Mouse (Mus musculus): ENCODE data around the gene Usp43. TPM values are rescaled to one million over a fixed set of nuclear protein-coding genes. Genes with fewer than 3 reads are reported as not detected.

Usp43 gene
- polyA plus RNA-seq, 1 experiment from 2014 or later, result 0.16 TPM

DNA sequence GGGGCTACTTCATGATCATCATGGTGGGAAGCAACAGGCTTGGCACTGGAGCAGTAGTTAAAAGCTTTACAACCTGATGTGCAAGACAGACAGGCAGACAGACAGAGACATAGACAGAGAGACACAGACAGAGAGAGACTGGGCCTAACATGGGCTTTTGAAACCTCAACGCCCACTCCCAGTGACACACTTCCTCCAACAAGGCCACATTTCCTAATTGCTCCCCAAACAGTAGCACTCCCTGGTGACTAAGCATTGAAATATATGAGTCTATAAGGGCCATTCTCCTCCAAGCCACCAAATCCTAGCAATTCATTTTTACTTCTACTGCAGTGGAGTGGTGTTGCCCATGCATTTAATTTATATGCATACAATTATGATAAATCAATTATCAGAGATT lies 82.1 kb downstream of the Usp43 start:
- no peaks in the 10 kb centered on the region for H3K27me3 ChIP-seq (replicated peaks; ENCODE audit: control insufficient read depth, insufficient read depth, low read length)
- no peaks in the 10 kb centered on the region for H3K9me3 ChIP-seq (ENCODE audit: control insufficient read depth, low read length)
- WGBS, result 59% methylated on average over 1 of the region's 1 CpGs
- H3K36me3 ChIP-seq (ENCODE audit: control insufficient read depth, insufficient read depth, low read length), result no peaks in the 10 kb centered on the region
- ATAC-seq (replicated peaks; ENCODE audit: low FRiP score), result no peak
- H3K4me1 ChIP-seq (replicated peaks; ENCODE audit: control insufficient read depth, insufficient read depth, low read length), result no peaks in the 10 kb centered on the region
- H3K4me3 ChIP-seq (ENCODE audit: low read depth, low read length), result no peak overlapping the region
- no peak for DNase-seq (ENCODE audit: low spot score)
- no peak overlapping the region for H3K9ac ChIP-seq (ENCODE audit: low read depth, low read length)
- no peak overlapping the region for H3K4me2 ChIP-seq
- H3K27ac ChIP-seq (ENCODE audit: low read depth, low read length), result no peak overlapping the region

DNA sequence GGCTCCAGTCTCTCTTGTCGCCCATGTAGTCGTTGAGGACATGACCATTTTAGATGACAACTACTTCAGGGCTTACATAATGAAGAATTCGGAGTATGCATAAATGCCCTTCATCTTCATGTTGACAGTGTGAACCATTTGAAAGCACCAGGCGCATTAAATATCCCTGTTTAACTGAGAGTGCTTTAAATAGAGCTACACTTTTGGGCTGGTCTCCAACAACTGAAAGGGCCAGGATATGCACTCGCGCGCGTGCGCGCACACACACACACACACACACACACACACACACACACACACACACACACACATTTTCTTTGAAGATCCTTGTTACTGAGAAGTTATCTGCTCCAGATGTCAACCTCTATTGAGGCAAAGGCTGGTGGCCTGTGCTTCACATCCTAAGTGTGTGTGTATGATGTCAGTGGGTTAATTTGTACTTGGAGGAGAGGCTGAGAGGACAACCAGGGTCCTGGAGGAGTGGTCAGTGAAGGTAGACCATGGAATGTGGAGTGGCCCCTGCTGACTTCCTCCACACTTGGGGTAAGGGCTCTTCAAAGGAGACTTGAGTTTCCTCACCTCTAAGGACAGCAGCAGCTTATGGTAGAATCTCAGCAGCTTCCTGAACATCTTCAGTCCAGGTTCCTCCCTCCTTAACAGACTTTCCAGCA lies 86.4 kb downstream of the Usp43 start:
- H3K4me2 ChIP-seq, result no peak overlapping the region
- ATAC-seq (replicated peaks; ENCODE audit: low FRiP score) (no peak), DNase-seq (ENCODE audit: low spot score) (no peak)
- no peaks in the 10 kb centered on the region for H3K27me3 ChIP-seq (replicated peaks; ENCODE audit: control insufficient read depth, insufficient read depth, low read length)
- no peaks in the 10 kb centered on the region for H3K36me3 ChIP-seq (ENCODE audit: control insufficient read depth, insufficient read depth, low read length)
- WGBS, result 90% methylated on average over 10 of the region's 10 CpGs
- H3K27ac ChIP-seq (ENCODE audit: low read depth, low read length), result no peak overlapping the region
- no peaks in the 10 kb centered on the region for H3K4me1 ChIP-seq (replicated peaks; ENCODE audit: control insufficient read depth, insufficient read depth, low read length)
- H3K9me3 ChIP-seq (ENCODE audit: control insufficient read depth, low read length), result no peaks in the 10 kb centered on the region
- no peak overlapping the region for H3K4me3 ChIP-seq (ENCODE audit: low read depth, low read length)
- H3K9ac ChIP-seq (ENCODE audit: low read depth, low read length), result no peak overlapping the region

DNA sequence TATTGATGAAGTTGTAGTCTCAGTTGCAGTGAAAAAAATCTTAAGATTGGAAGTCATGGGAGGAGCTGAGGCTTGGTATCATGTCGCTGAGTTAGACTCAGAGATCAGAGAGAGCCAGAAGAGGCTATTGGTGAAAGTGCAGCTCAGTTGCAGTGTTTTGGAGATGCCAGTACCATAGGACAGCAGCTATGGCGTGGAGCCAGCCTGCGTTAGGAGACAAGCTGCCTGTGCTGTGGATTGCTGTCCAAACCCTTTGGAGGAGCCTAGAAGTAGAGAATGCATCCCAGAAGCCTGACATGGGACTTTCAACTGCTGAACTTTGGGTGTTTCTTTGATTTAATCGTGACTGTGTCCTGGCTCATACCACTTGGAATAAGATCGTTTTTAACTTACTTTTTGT lies 90.1 kb downstream of the Usp43 start:
- WGBS, result 68% methylated on average over 5 of the region's 5 CpGs
- no peak for DNase-seq (ENCODE audit: low spot score)
- H3K4me1 ChIP-seq (replicated peaks; ENCODE audit: control insufficient read depth, insufficient read depth, low read length), result no peaks in the 10 kb centered on the region
- no peaks in the 10 kb centered on the region for H3K27me3 ChIP-seq (replicated peaks; ENCODE audit: control insufficient read depth, insufficient read depth, low read length)
- no peak overlapping the region for H3K27ac ChIP-seq (ENCODE audit: low read depth, low read length)
- no peak overlapping the region for H3K4me3 ChIP-seq (ENCODE audit: low read depth, low read length)
- no peaks in the 10 kb centered on the region for H3K9me3 ChIP-seq (ENCODE audit: control insufficient read depth, low read length)
- no peak for ATAC-seq (replicated peaks; ENCODE audit: low FRiP score)
- H3K9ac ChIP-seq (ENCODE audit: low read depth, low read length), result no peak overlapping the region
- no peaks in the 10 kb centered on the region for H3K36me3 ChIP-seq (ENCODE audit: control insufficient read depth, insufficient read depth, low read length)
- no peak overlapping the region for H3K4me2 ChIP-seq

GRCm38 (mm10) chr11:67829530-67829929 lies 92.4 kb downstream of the Usp43 start:
- no peaks in the 10 kb centered on the region for H3K9me3 ChIP-seq (ENCODE audit: control insufficient read depth, low read length)
- H3K36me3 ChIP-seq (ENCODE audit: control insufficient read depth, insufficient read depth, low read length), result no peaks in the 10 kb centered on the region
- no peak overlapping the region for H3K4me3 ChIP-seq (ENCODE audit: low read depth, low read length)
- ATAC-seq (replicated peaks; ENCODE audit: low FRiP score) (no peak), DNase-seq (ENCODE audit: low spot score) (no peak)
- H3K27ac ChIP-seq (ENCODE audit: low read depth, low read length), result no peak overlapping the region
- H3K4me1 ChIP-seq (replicated peaks; ENCODE audit: control insufficient read depth, insufficient read depth, low read length), result no peaks in the 10 kb centered on the region
- H3K27me3 ChIP-seq (replicated peaks; ENCODE audit: control insufficient read depth, insufficient read depth, low read length), result no peaks in the 10 kb centered on the region
- 77% methylated on average over 6 of the region's 6 CpGs for WGBS
- H3K4me2 ChIP-seq, result no peak overlapping the region
- no peak overlapping the region for H3K9ac ChIP-seq (ENCODE audit: low read depth, low read length)

DNA sequence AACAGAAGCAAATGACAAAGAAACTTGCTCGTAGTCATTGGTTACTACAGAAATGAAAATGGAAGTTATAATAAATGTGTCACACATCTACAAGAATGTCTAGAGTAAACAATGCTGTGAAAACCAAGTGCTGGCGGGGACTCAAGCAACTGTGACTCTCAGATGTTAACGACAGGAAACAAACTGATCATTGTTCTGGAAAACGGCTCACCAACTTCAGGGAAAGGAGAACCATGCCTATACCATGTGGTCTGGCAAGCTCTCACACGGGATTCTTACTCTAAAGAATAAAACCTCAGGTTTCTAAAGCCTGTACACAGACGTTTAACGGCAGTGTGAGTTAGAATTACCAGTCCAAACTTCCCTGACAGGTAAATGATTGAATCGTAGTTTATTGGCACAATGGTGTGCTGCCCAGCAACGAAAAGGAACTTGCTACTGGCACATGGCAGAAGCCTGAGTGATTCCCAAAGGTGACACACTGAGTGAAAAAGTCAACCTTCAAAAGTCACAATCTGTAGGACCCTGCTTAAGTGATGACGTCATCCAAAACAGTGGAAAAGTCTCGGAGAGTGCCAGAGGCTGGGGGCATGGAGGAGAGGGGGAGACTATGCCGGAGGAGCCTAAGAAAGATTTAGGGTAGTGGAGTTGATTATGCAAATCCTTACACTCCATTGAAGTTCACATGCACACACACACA lies 93.4 kb downstream of the Usp43 start:
- 56% methylated on average over 12 of the region's 12 CpGs for WGBS

DNA sequence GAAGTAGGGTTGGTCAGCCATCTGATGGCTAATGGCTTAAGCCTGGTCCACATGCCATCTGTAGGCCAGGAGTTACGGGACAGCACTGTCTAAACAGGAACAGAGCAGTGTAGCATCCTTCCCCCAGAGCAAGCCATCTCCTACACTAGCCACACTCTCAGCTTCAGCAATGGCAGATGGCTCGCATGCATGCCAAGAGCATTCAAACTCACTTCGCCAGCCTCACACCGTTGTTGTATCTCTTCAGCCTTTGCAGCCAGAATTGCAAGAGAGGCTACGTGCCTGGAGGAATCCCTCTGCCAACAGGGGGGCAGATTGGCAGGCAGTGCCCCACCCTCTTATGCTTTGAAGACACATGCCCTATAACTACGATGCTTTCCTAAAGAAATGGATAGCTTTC lies 100.4 kb downstream of the Usp43 start:
- Histone ChIP-seq H3K4me2 (no peak overlapping the region), H3K27me3 (replicated peaks; ENCODE audit: control insufficient read depth, insufficient read depth, low read length) (no peaks in the 10 kb centered on the region), H3K9me3 (ENCODE audit: control insufficient read depth, low read length) (no peaks in the 10 kb centered on the region), H3K4me3 (ENCODE audit: low read depth, low read length) (no peak overlapping the region), H3K36me3 (ENCODE audit: control insufficient read depth, insufficient read depth, low read length) (no peaks in the 10 kb centered on the region), H3K9ac (ENCODE audit: low read depth, low read length) (no peak overlapping the region), H3K4me1 (replicated peaks; ENCODE audit: control insufficient read depth, insufficient read depth, low read length) (no peaks in the 10 kb centered on the region), H3K27ac (ENCODE audit: low read depth, low read length) (no peak overlapping the region)
- ATAC-seq (replicated peaks; ENCODE audit: low FRiP score), result no peak
- 86% methylated on average over 6 of the region's 6 CpGs for WGBS
- DNase-seq (ENCODE audit: low spot score), result no peak

More for the DNA sequence above, 93.4 kb downstream of the Usp43 start:
- ATAC-seq (replicated peaks; ENCODE audit: low FRiP score) (no peak), DNase-seq (ENCODE audit: low spot score) (no peak)
- Histone ChIP-seq H3K36me3 (ENCODE audit: control insufficient read depth, insufficient read depth, low read length) (no peaks in the 10 kb centered on the region), H3K9ac (ENCODE audit: low read depth, low read length) (no peak overlapping the region), H3K9me3 (ENCODE audit: control insufficient read depth, low read length) (no peaks in the 10 kb centered on the region), H3K4me2 (no peak overlapping the region), H3K27ac (ENCODE audit: low read depth, low read length) (no peak overlapping the region), H3K4me1 (replicated peaks; ENCODE audit: control insufficient read depth, insufficient read depth, low read length) (no peaks in the 10 kb centered on the region), H3K27me3 (replicated peaks; ENCODE audit: control insufficient read depth, insufficient read depth, low read length) (no peaks in the 10 kb centered on the region), H3K4me3 (ENCODE audit: low read depth, low read length) (no peak overlapping the region)

DNA sequence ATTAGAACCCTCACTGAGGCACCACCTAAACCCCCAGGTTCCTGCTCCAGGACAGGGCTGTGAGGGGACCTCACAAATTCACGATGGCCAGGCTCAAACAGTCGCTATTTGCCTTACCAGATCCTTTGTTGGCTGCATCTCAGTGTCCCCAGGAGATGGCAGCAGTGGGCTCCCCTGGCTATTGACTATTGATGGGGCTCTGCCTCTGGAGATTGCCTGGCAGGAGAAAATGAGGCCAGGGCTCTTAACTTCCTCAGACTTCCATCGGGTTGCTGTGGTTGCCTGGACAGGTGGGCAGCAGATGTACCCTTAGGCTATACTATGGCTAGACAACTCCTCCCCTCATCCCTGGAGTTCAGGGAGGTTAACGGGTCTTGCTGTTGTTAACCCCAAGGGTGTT lies 101.7 kb downstream of the Usp43 start:
- H3K4me2 ChIP-seq, result no peak overlapping the region
- no peaks in the 10 kb centered on the region for H3K9me3 ChIP-seq (ENCODE audit: control insufficient read depth, low read length)
- no peak overlapping the region for H3K4me3 ChIP-seq (ENCODE audit: low read depth, low read length)
- no peak overlapping the region for H3K9ac ChIP-seq (ENCODE audit: low read depth, low read length)
- 30% methylated on average over 4 of the region's 4 CpGs for WGBS
- H3K27me3 ChIP-seq (replicated peaks; ENCODE audit: control insufficient read depth, insufficient read depth, low read length), result no peaks in the 10 kb centered on the region
- no peak overlapping the region for H3K27ac ChIP-seq (ENCODE audit: low read depth, low read length)
- ATAC-seq (replicated peaks; ENCODE audit: low FRiP score) (no peak), DNase-seq (ENCODE audit: low spot score) (peak; percentile 36)
- H3K4me1 ChIP-seq (replicated peaks; ENCODE audit: control insufficient read depth, insufficient read depth, low read length), result no peaks in the 10 kb centered on the region
- no peaks in the 10 kb centered on the region for H3K36me3 ChIP-seq (ENCODE audit: control insufficient read depth, insufficient read depth, low read length)

DNA sequence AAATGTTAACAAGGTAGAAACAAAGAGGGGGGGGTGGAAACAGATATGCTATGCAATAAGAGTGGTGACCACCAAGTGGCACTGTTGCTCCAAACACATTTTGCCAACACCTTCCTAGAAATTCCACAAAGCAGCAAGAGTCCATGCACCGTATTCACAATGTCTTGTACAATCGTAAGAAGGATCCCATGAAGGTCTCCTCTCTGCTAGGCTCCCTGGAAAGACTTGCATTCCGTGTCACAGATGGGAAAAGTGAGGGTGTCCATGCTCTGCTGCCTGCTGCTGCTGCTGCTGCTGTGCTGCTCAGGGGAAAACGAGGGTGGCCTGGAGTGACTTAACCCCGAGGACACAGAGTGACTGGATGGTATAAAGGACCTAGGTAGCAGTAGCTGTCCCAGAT lies 102.3 kb downstream of the Usp43 start:
- H3K4me1 ChIP-seq (replicated peaks; ENCODE audit: control insufficient read depth, insufficient read depth, low read length), result no peaks in the 10 kb centered on the region
- ATAC-seq (replicated peaks; ENCODE audit: low FRiP score) (no peak), DNase-seq (ENCODE audit: low spot score) (no peak)
- H3K9ac ChIP-seq (ENCODE audit: low read depth, low read length), result no peak overlapping the region
- no peaks in the 10 kb centered on the region for H3K9me3 ChIP-seq (ENCODE audit: control insufficient read depth, low read length)
- H3K36me3 ChIP-seq (ENCODE audit: control insufficient read depth, insufficient read depth, low read length), result no peaks in the 10 kb centered on the region
- no peak overlapping the region for H3K27ac ChIP-seq (ENCODE audit: low read depth, low read length)
- WGBS, result 20% methylated on average over 5 of the region's 5 CpGs
- no peak overlapping the region for H3K4me2 ChIP-seq
- H3K4me3 ChIP-seq (ENCODE audit: low read depth, low read length), result no peak overlapping the region
- H3K27me3 ChIP-seq (replicated peaks; ENCODE audit: control insufficient read depth, insufficient read depth, low read length), result no peaks in the 10 kb centered on the region

GRCm38 (mm10) chr11:67811535-67811934 lies 110.4 kb downstream of the Usp43 start:
- DNase-seq (ENCODE audit: low spot score) (no peak), ATAC-seq (replicated peaks; ENCODE audit: low FRiP score) (no peak)
- no peaks in the 10 kb centered on the region for H3K27me3 ChIP-seq (replicated peaks; ENCODE audit: control insufficient read depth, insufficient read depth, low read length)
- no peak overlapping the region for H3K27ac ChIP-seq (ENCODE audit: low read depth, low read length)
- H3K36me3 ChIP-seq (ENCODE audit: control insufficient read depth, insufficient read depth, low read length), result no peaks in the 10 kb centered on the region
- H3K9me3 ChIP-seq (ENCODE audit: control insufficient read depth, low read length), result no peaks in the 10 kb centered on the region
- no peak overlapping the region for H3K4me2 ChIP-seq
- 69% methylated on average over 6 of the region's 6 CpGs for WGBS
- no peak overlapping the region for H3K4me3 ChIP-seq (ENCODE audit: low read depth, low read length)
- H3K4me1 ChIP-seq (replicated peaks; ENCODE audit: control insufficient read depth, insufficient read depth, low read length), result no peaks in the 10 kb centered on the region
- H3K9ac ChIP-seq (ENCODE audit: low read depth, low read length), result no peak overlapping the region

Data from liver, embryonic 11.5 days (tissue).